Mouse (Mus musculus) neural tube, embryonic 12.5 days (tissue): ENCODE results near the gene Shisal2b. TPM values are rescaled to one million over a fixed set of nuclear protein-coding genes. Genes with fewer than 3 reads are reported as not detected.
"Not testable (repeated sequence)": the region's sequence is repeated elsewhere in the genome, so short reads cannot be mapped to it uniquely, and the experiment has no call there.

ENCODE experiments used
- ATAC-seq: fragments of 200-750 bp; cut with Nextera tagmentation; 2 replicates; pipeline ENCODE4 v1.8.0; 2017; ENCODE audit warnings: low read depth, mild to moderate bottlenecking, moderate TSS enrichment, moderate library complexity; ENCODE audit not compliant: low FRiP score
- H3K27ac ChIP-seq: fragments of 300-500 bp; sonication (generic); 2 replicates; pipeline ENCODE4 v1.5.1; 2016
- H3K27me3 ChIP-seq: fragments of 300-500 bp; sonication (generic); replicated peaks from 2 replicates; pipeline ENCODE4 v1.6.1; 2016; ENCODE audit warnings: mild to moderate bottlenecking
- H3K36me3 ChIP-seq: fragments of 300-500 bp; sonication (generic); 2 replicates; pipeline ENCODE4 v1.6.1; 2016; ENCODE audit warnings: mild to moderate bottlenecking
- H3K4me1 ChIP-seq: fragments of 300-500 bp; sonication (generic); 2 replicates; pipeline ENCODE4 v1.6.1; 2016
- H3K4me2 ChIP-seq: fragments of 300-500 bp; sonication (generic); replicated peaks from 2 replicates; pipeline ENCODE4 v1.6.1; 2016; ENCODE audit warnings: mild to moderate bottlenecking
- H3K4me3 ChIP-seq: fragments of 300-500 bp; sonication (generic); 2 replicates; pipeline ENCODE4 v1.5.1; 2016
- H3K9ac ChIP-seq: fragments of 300-500 bp; sonication (generic); 2 replicates; pipeline ENCODE4 v1.6.1; 2016; ENCODE audit warnings: mild to moderate bottlenecking
- H3K9me3 ChIP-seq: fragments of 300-500 bp; sonication (generic); 2 replicates; pipeline ENCODE4 v1.6.1; 2016; ENCODE audit warnings: mild to moderate bottlenecking
- whole genome bisulfite sequencing: fragments of 180-500 bp; shearing (Covaris S2); methylation state at CpG from one replicate; pipeline ENCODE4 v1.1.7; 2016; 5-methylcytosine and 5-hydroxymethylcytosine counted together
- polyA plus RNA-seq: library from polyadenylated mRNA; unstranded; fragments of >200 nt; fragmentation: Nextera tagmentation; extraction: Ambion mirVana; gene quantifications from 2 replicates; pipeline ENCODE4 v1.2.1, GENCODE M21; 2016

The Shisal2b gene
- polyA plus RNA-seq: 0.41 and 0.42 TPM in 2 replicates

GRCm38 (mm10) chr13:104863127-104863979, at the start of gene Shisal2b:
Shisal2b (minus strand) TSS chr13:104863893.
- H3K27ac ChIP-seq: no peak within 1 kb of the TSS
- peak within 1 kb of the TSS; percentile 45 for H3K4me3 ChIP-seq
- H3K4me2 ChIP-seq: peak within 1 kb of the TSS; percentile 95
- ATAC-seq: peak; percentile 88
- peaks cover 18% of the 10 kb centered on the region for H3K27me3 ChIP-seq
- peak within 1 kb of the TSS; percentile 58 for H3K9ac ChIP-seq
- 4% methylated on average over 38 of the region's 38 CpGs for WGBS
- H3K4me1 ChIP-seq: no peaks in the 10 kb centered on the region
- H3K9me3 ChIP-seq: no peaks in the 10 kb centered on the region
- no peaks in the 10 kb centered on the region for H3K36me3 ChIP-seq

- WGBS: 55% methylated on average over 5 of the region's 5 CpGs
- not testable (repeated sequence) for H3K9ac ChIP-seq, H3K4me2 ChIP-seq, H3K9me3 ChIP-seq, H3K27ac ChIP-seq, H3K36me3 ChIP-seq, H3K27me3 ChIP-seq, H3K4me1 ChIP-seq, H3K4me3 ChIP-seq, ATAC-seq
Observed at GRCm38 (mm10) chr13:104911626-104912025, 47.9 kb upstream of the Shisal2b start.

- H3K4me1 ChIP-seq, ATAC-seq, H3K4me2 ChIP-seq, H3K27me3 ChIP-seq, H3K4me3 ChIP-seq, H3K9ac ChIP-seq, H3K36me3 ChIP-seq, H3K9me3 ChIP-seq, H3K27ac ChIP-seq: not testable (repeated sequence)
- 93% methylated on average over 1 of the region's 1 CpGs for WGBS
Observed at GRCm38 (mm10) chr13:104911006-104911405, 47.3 kb upstream of the Shisal2b start.

- H3K9me3 ChIP-seq: no peaks in the 10 kb centered on the region
- H3K4me3 ChIP-seq: no peak overlapping the region
- 66% methylated on average over 7 of the region's 7 CpGs for WGBS
- no peak overlapping the region for H3K4me2 ChIP-seq
- H3K4me1 ChIP-seq: no peaks in the 10 kb centered on the region
- H3K9ac ChIP-seq: no peak overlapping the region
- no peak for ATAC-seq
- no peak overlapping the region for H3K27ac ChIP-seq
- H3K27me3 ChIP-seq: no peaks in the 10 kb centered on the region
- no peaks in the 10 kb centered on the region for H3K36me3 ChIP-seq
Observed at GRCm38 (mm10) chr13:104908691-104909090, 45.0 kb upstream of the Shisal2b start.

GRCm38 (mm10) chr13:104894771-104895170, 31.1 kb upstream of the Shisal2b start:
- H3K27me3 ChIP-seq: no peaks in the 10 kb centered on the region
- H3K27ac ChIP-seq: no peak overlapping the region
- H3K36me3 ChIP-seq: no peaks in the 10 kb centered on the region
- no peak for ATAC-seq
- H3K9me3 ChIP-seq: no peaks in the 10 kb centered on the region; the same call in 1 of the 2 replicates
- no peak overlapping the region for H3K9ac ChIP-seq
- H3K4me1 ChIP-seq: no peaks in the 10 kb centered on the region
- no peak overlapping the region for H3K4me3 ChIP-seq
- WGBS: 98% methylated on average over 1 of the region's 1 CpGs
- no peak overlapping the region for H3K4me2 ChIP-seq

GRCm38 (mm10) chr13:104892337-104892736, 28.6 kb upstream of the Shisal2b start:
- H3K4me3 ChIP-seq: no peak overlapping the region
- H3K9me3 ChIP-seq: no peaks in the 10 kb centered on the region
- WGBS: 78% methylated on average over 4 of the region's 4 CpGs
- no peaks in the 10 kb centered on the region for H3K27me3 ChIP-seq
- no peaks in the 10 kb centered on the region for H3K36me3 ChIP-seq
- no peaks in the 10 kb centered on the region for H3K4me1 ChIP-seq
- no peak overlapping the region for H3K9ac ChIP-seq
- no peak overlapping the region for H3K27ac ChIP-seq
- H3K4me2 ChIP-seq: no peak overlapping the region
- no peak for ATAC-seq

GRCm38 (mm10) chr13:104886308-104887032, 22.8 kb upstream of the Shisal2b start:
- H3K27ac ChIP-seq: no peak overlapping the region
- no peaks in the 10 kb centered on the region for H3K27me3 ChIP-seq
- no peaks in the 10 kb centered on the region for H3K9me3 ChIP-seq
- H3K9ac ChIP-seq: no peak overlapping the region
- no peak overlapping the region for H3K4me3 ChIP-seq
- WGBS: 83% methylated on average over 8 of the region's 8 CpGs
- H3K4me1 ChIP-seq: no peaks in the 10 kb centered on the region
- H3K36me3 ChIP-seq: no peaks in the 10 kb centered on the region
- ATAC-seq: no peak
- no peak overlapping the region for H3K4me2 ChIP-seq

- 27% methylated on average over 16 of the region's 16 CpGs for WGBS
- Histone ChIP-seq H3K4me1 (no peaks in the 10 kb centered on the region), H3K4me2 (no peak overlapping the region), H3K4me3 (no peak overlapping the region), H3K9ac (no peak overlapping the region), H3K27me3 (no peaks in the 10 kb centered on the region), H3K9me3 (no peaks in the 10 kb centered on the region), H3K36me3 (no peaks in the 10 kb centered on the region), H3K27ac (no peak overlapping the region)
- peak; percentile 48; the same call in 1 of the 2 replicates for ATAC-seq
Observed at GRCm38 (mm10) chr13:104883566-104884249, 20.0 kb upstream of the Shisal2b start.

- no peaks in the 10 kb centered on the region for H3K4me1 ChIP-seq
- H3K27ac ChIP-seq: no peak overlapping the region
Observed at GRCm38 (mm10) chr13:104878508-104878907, 14.8 kb upstream of the Shisal2b start.

GRCm38 (mm10) chr13:104869907-104870306, 6.2 kb upstream of the Shisal2b start:
- no peaks in the 10 kb centered on the region for H3K4me1 ChIP-seq
- no peak overlapping the region for H3K4me3 ChIP-seq
- peaks cover 4% of the 10 kb centered on the region for H3K27me3 ChIP-seq
- 94% methylated on average over 2 of the region's 2 CpGs for WGBS
- H3K4me2 ChIP-seq: no peak overlapping the region
- H3K9ac ChIP-seq: no peak overlapping the region
- ATAC-seq: no peak
- no peaks in the 10 kb centered on the region for H3K9me3 ChIP-seq
- no peak overlapping the region for H3K27ac ChIP-seq
- H3K36me3 ChIP-seq: no peaks in the 10 kb centered on the region

More at GRCm38 (mm10) chr13:104878508-104878907, 14.8 kb upstream of the Shisal2b start:
- Histone ChIP-seq H3K27me3 (no peaks in the 10 kb centered on the region), H3K36me3 (no peaks in the 10 kb centered on the region), H3K9me3 (no peaks in the 10 kb centered on the region), H3K4me2 (no peak overlapping the region), H3K9ac (no peak overlapping the region), H3K4me3 (no peak overlapping the region)
- ATAC-seq: no peak
- WGBS: 88% methylated on average over 4 of the region's 4 CpGs

- H3K36me3 ChIP-seq: no peaks in the 10 kb centered on the region
- WGBS: 88% methylated on average over 5 of the region's 5 CpGs
- no peak for ATAC-seq
- no peaks in the 10 kb centered on the region for H3K4me1 ChIP-seq
- no peaks in the 10 kb centered on the region for H3K9me3 ChIP-seq
- no peak overlapping the region for H3K4me2 ChIP-seq
- H3K27me3 ChIP-seq: peaks cover 18% of the 10 kb centered on the region
- H3K9ac ChIP-seq: no peak overlapping the region
- H3K4me3 ChIP-seq: no peak overlapping the region
- no peak overlapping the region for H3K27ac ChIP-seq
Observed at GRCm38 (mm10) chr13:104866726-104867125, 3.0 kb upstream of the Shisal2b start.

- Histone ChIP-seq H3K4me3 (no peak overlapping the region), H3K9ac (no peak overlapping the region), H3K4me2 (no peak overlapping the region), H3K27ac (no peak overlapping the region), H3K36me3 (no peaks in the 10 kb centered on the region), H3K27me3 (no peaks in the 10 kb centered on the region), H3K9me3 (no peaks in the 10 kb centered on the region), H3K4me1 (no peaks in the 10 kb centered on the region)
- no peak for ATAC-seq
- 81% methylated on average over 2 of the region's 2 CpGs for WGBS
Observed at GRCm38 (mm10) chr13:104853645-104854044, 10.0 kb downstream of the Shisal2b start.
